8 mouse cellular contexts compared by ENCODE assay signal in genomic region chr9:116489787-116490186, GRCm38 (mm10).
DNase-seq lines count a peak whose midpoint lies in the region; ATAC-seq and TF ChIP-seq lines count a peak whose summit lies in the region.

No protein-coding gene starts in this region.

- H3K4me3 ChIP-seq in bone marrow, adult 2 months (replicated peaks; ENCODE audit: control insufficient read depth, low read depth, low read length) = no peak overlapping the region
- H3K4me3 ChIP-seq in neural tube, embryonic 13.5 days = no peak overlapping the region

- DNase-seq in CD4-positive, CD25-positive, alpha-beta regulatory T cell, adult 2 months (ENCODE audit: low read depth, low spot score) = peak; percentile 19
- DNase-seq in layer of hippocampus, postnatal 10 days (ENCODE audit: low spot score in 2 of 2) = peak; percentile 54 to 68
- no peak for DNase-seq in layer of hippocampus, adult 9-10 months (ENCODE audit: low spot score)
- peak; percentile 47 for DNase-seq in kidney, postnatal 10 days
- no peak for DNase-seq in Muller cell, postnatal 12 days (ENCODE audit: inconsistent ontology term)

- H3K27me3 ChIP-seq in neural tube, embryonic 13.5 days = no peaks in the 10 kb centered on the region

- peaks cover 10% of the 10 kb centered on the region; the same call in 1 of the 2 replicates for H3K9me3 ChIP-seq in neural tube, embryonic 13.5 days

- no peak overlapping the region for H3K27ac ChIP-seq in bone marrow, adult 2 months (ENCODE audit: control insufficient read depth, insufficient read depth, low read depth, low read length, poor library complexity)
- peak overlapping the region; percentile 52; the same call in 1 of the 2 replicates for H3K27ac ChIP-seq in neural tube, embryonic 13.5 days (replicated peaks)

- H3K36me3 ChIP-seq in neural tube, embryonic 13.5 days = no peaks in the 10 kb centered on the region

- ATAC-seq in CD4-positive, CD25-positive, alpha-beta regulatory T cell, adult 4 months = no peak
- ATAC-seq in neural tube, embryonic 13.5 days (ENCODE audit: low read depth) = no peak

- TF ChIP-seq POLR2A in bone marrow, adult 2 months (IDR thresholded peaks at IDR 0.05; ENCODE audit: borderline replicate concordance, control insufficient read depth, low read depth, low read length) = no peak

- 60% methylated on average over 4 of the region's 4 CpGs for WGBS in bone marrow, adult 2 months
- WGBS in neural tube, embryonic 13.5 days = 67% methylated on average over 4 of the region's 4 CpGs

- TF ChIP-seq CTCF in bone marrow, adult 2 months (IDR thresholded peaks at IDR 0.05; ENCODE audit: control insufficient read depth, insufficient read depth, low read length) = peak; percentile 16; the same call in 1 of the 2 replicates

- H3K4me1 ChIP-seq in bone marrow, adult 2 months (ENCODE audit: control insufficient read depth, insufficient read depth, low read length) = no peaks in the 10 kb centered on the region
- H3K4me1 ChIP-seq in neural tube, embryonic 13.5 days (replicated peaks) = no peaks in the 10 kb centered on the region; the same call in 1 of the 2 replicates

- no peak overlapping the region for H3K4me2 ChIP-seq in neural tube, embryonic 13.5 days

- H3K9ac ChIP-seq in neural tube, embryonic 13.5 days = no peak overlapping the region

Comparison
In these comparisons a context has a peak if more than half of its experiments do, and no peak if none do; other contexts are left out.
1. DNase-seq: peak in CD4-positive, CD25-positive, alpha-beta regulatory T cell, adult 2 months (single experiment), layer of hippocampus, postnatal 10 days (2 of 2) and kidney, postnatal 10 days (single experiment); none in layer of hippocampus, adult 9-10 months (single experiment) and Muller cell, postnatal 12 days (single experiment).